In genomic region chr6:19034268-19034667, GRCm38 (mm10) we compare ENCODE assay signal across 19 mouse cellular contexts.
"Had no signal": no experiment of that assay in that cellular context is flagged by ENCODE, and none has a peak within 500 bp of the region (broad histone marks: within the 10 kb centered on the region; RNA-seq: fewer than 3 reads in every experiment).

No protein-coding gene starts in this region.

- H3K27ac ChIP-seq: midbrain, embryonic 10.5 days; midbrain, embryonic 12.5 days; neural tube, embryonic 13.5 days; neural tube, embryonic 15.5 days had no signal

- ATAC-seq: midbrain, embryonic 16.5 days had no signal

- H3K4me1 ChIP-seq: midbrain, embryonic 10.5 days; midbrain, embryonic 12.5 days; neural tube, embryonic 13.5 days; neural tube, embryonic 15.5 days had no signal

- H3K4me2 ChIP-seq: lung, embryonic 14.5 days; midbrain, embryonic 12.5 days; neural tube, embryonic 13.5 days; neural tube, embryonic 15.5 days had no signal

- H3K9me3 ChIP-seq: midbrain, embryonic 10.5 days; midbrain, embryonic 12.5 days; neural tube, embryonic 13.5 days; neural tube, embryonic 15.5 days had no signal

- H3K36me3 ChIP-seq: midbrain, embryonic 10.5 days; midbrain, embryonic 12.5 days; neural tube, embryonic 13.5 days; neural tube, embryonic 15.5 days had no signal

- H3K27me3 ChIP-seq: midbrain, embryonic 12.5 days; neural tube, embryonic 13.5 days; neural tube, embryonic 15.5 days had no signal

- H3K4me3 ChIP-seq: midbrain, embryonic 10.5 days; midbrain, embryonic 12.5 days; myocyte; neural tube, embryonic 13.5 days; neural tube, embryonic 15.5 days had no signal

- H3K9ac ChIP-seq: lung, embryonic 14.5 days; midbrain, embryonic 12.5 days; neural tube, embryonic 13.5 days; neural tube, embryonic 15.5 days had no signal

- DNase-seq: lung, adult 18-20 months; lung, embryonic 14.5 days; lung, postnatal 10 days; lung, postnatal 4 days; midbrain, embryonic 14.5 days; retina, postnatal 1 day; right cerebral cortex, adult 18-20 months; right cerebral cortex, postnatal 25 days; right cerebral cortex, postnatal 4 days; spleen, adult 18-20 months; thymus, adult 18-20 months; thymus, postnatal 14 days; thymus, postnatal 36 days had no signal
